Mouse (Mus musculus): ENCODE results near the gene Rag1. TPM values are rescaled to one million over a fixed set of nuclear protein-coding genes. Genes with fewer than 3 reads are reported as not detected.

Gene Rag1
- polyA plus RNA-seq, 1 experiment from 2014 or later = 0.05 TPM

- no peak for TF ChIP-seq CTCF (IDR thresholded peaks at IDR 0.05; ENCODE audit: low read depth)
- H3K4me3 ChIP-seq (replicated peaks; ENCODE audit: low read depth, low read length) = no peak overlapping the region
- H3K4me2 ChIP-seq (ENCODE audit: low read length) = no peak overlapping the region
- DNase-seq (ENCODE audit: low spot score) (no peak), ATAC-seq (replicated peaks; ENCODE audit: low FRiP score, low read depth) (no peak)
- 86% methylated on average over 5 of the region's 5 CpGs for WGBS
- no peaks in the 10 kb centered on the region for H3K9me3 ChIP-seq (replicated peaks; ENCODE audit: low read length)
- H3K9ac ChIP-seq (ENCODE audit: low read depth, low read length) = no peak overlapping the region
- H3K4me1 ChIP-seq (replicated peaks; ENCODE audit: insufficient read depth, low read length) = no peaks in the 10 kb centered on the region
- no peaks in the 10 kb centered on the region for H3K27me3 ChIP-seq (ENCODE audit: insufficient read depth, low read length)
- H3K27ac ChIP-seq = no peak overlapping the region
- no peaks in the 10 kb centered on the region for H3K36me3 ChIP-seq (ENCODE audit: insufficient read depth, low read length)
These were observed 54.6 kb downstream of the Rag1 start for GRCm38 (mm10) chr2:101594681-101595080.

- H3K27me3 ChIP-seq (ENCODE audit: insufficient read depth, low read length) = no peaks in the 10 kb centered on the region
- DNase-seq (ENCODE audit: low spot score) (no peak), ATAC-seq (replicated peaks; ENCODE audit: low FRiP score, low read depth) (no peak)
- no peak overlapping the region for H3K4me3 ChIP-seq (replicated peaks; ENCODE audit: low read depth, low read length)
- no peak overlapping the region for H3K9ac ChIP-seq (ENCODE audit: low read depth, low read length)
- no peak overlapping the region for H3K4me2 ChIP-seq (ENCODE audit: low read length)
- H3K36me3 ChIP-seq (ENCODE audit: insufficient read depth, low read length) = no peaks in the 10 kb centered on the region
- no peak for TF ChIP-seq CTCF (IDR thresholded peaks at IDR 0.05; ENCODE audit: low read depth)
- no peak overlapping the region for H3K27ac ChIP-seq
- no peaks in the 10 kb centered on the region for H3K4me1 ChIP-seq (replicated peaks; ENCODE audit: insufficient read depth, low read length)
- WGBS = 56% methylated on average over 8 of the region's 8 CpGs
- H3K9me3 ChIP-seq (replicated peaks; ENCODE audit: low read length) = no peaks in the 10 kb centered on the region
These were observed 56.4 kb downstream of the Rag1 start for GRCm38 (mm10) chr2:101592886-101593285.

- TF ChIP-seq CTCF (IDR thresholded peaks at IDR 0.05; ENCODE audit: low read depth) = no peak
- H3K4me2 ChIP-seq (ENCODE audit: low read length) = no peak overlapping the region
- 20% methylated on average over 10 of the region's 10 CpGs for WGBS
- H3K27me3 ChIP-seq (ENCODE audit: insufficient read depth, low read length) = no peaks in the 10 kb centered on the region
- ATAC-seq (replicated peaks; ENCODE audit: low FRiP score, low read depth) (no peak), DNase-seq (ENCODE audit: low spot score) (peak; percentile 27)
- no peaks in the 10 kb centered on the region for H3K36me3 ChIP-seq (ENCODE audit: insufficient read depth, low read length)
- H3K4me3 ChIP-seq (replicated peaks; ENCODE audit: low read depth, low read length) = no peak overlapping the region
- H3K9me3 ChIP-seq (replicated peaks; ENCODE audit: low read length) = no peaks in the 10 kb centered on the region
- no peaks in the 10 kb centered on the region for H3K4me1 ChIP-seq (replicated peaks; ENCODE audit: insufficient read depth, low read length)
- no peak overlapping the region for H3K27ac ChIP-seq
- no peak overlapping the region for H3K9ac ChIP-seq (ENCODE audit: low read depth, low read length)
These were observed 57.1 kb downstream of the Rag1 start for GRCm38 (mm10) chr2:101592023-101592841.

- 81% methylated on average over 8 of the region's 8 CpGs for WGBS
- H3K9ac ChIP-seq (ENCODE audit: low read depth, low read length) = no peak overlapping the region
- no peak for DNase-seq (ENCODE audit: low spot score)
- H3K27ac ChIP-seq = no peak overlapping the region
- H3K9me3 ChIP-seq (replicated peaks; ENCODE audit: low read length) = no peaks in the 10 kb centered on the region
- no peaks in the 10 kb centered on the region for H3K27me3 ChIP-seq (ENCODE audit: insufficient read depth, low read length)
- no peak overlapping the region for H3K4me3 ChIP-seq (replicated peaks; ENCODE audit: low read depth, low read length)
- no peaks in the 10 kb centered on the region for H3K4me1 ChIP-seq (replicated peaks; ENCODE audit: insufficient read depth, low read length)
- H3K36me3 ChIP-seq (ENCODE audit: insufficient read depth, low read length) = no peaks in the 10 kb centered on the region
- no peak for ATAC-seq (replicated peaks; ENCODE audit: low FRiP score, low read depth)
- no peak overlapping the region for H3K4me2 ChIP-seq (ENCODE audit: low read length)
- no peak for TF ChIP-seq CTCF (IDR thresholded peaks at IDR 0.05; ENCODE audit: low read depth)
These were observed 57.9 kb downstream of the Rag1 start for GRCm38 (mm10) chr2:101591356-101591755.

Other genes starting within 250 kb of the Rag1 start
- gene Rag2, start 24.8 kb downstream of the Rag1 start, polyA plus RNA-seq (2015; fragmentation: Nextera tagmentation; extraction: Ambion mirVana) = 0.06 TPM in 1 of 2 replicates, not detected in the other
- 65.8 and 75.1 TPM in 2 replicates for gene B230118H07Rik, start within 50 bp of the Rag1 start, polyA plus RNA-seq (2015; fragmentation: Nextera tagmentation; extraction: Ambion mirVana)
- gene Traf6, start 28.9 kb upstream of the Rag1 start, polyA plus RNA-seq (2015; fragmentation: Nextera tagmentation; extraction: Ambion mirVana) = 7.4 and 8.6 TPM in 2 replicates
- 38.1 and 48.5 TPM in 2 replicates for gene Prr5l, start 233.5 kb upstream of the Rag1 start, polyA plus RNA-seq (2015; fragmentation: Nextera tagmentation; extraction: Ambion mirVana)
- gene Commd9, start 236.7 kb upstream of the Rag1 start, polyA plus RNA-seq (2015; fragmentation: Nextera tagmentation; extraction: Ambion mirVana) = 73.1 and 74.3 TPM in 2 replicates

Measured in kidney, postnatal 0 days (tissue).